Mouse (Mus musculus): ENCODE data around the gene Tcf21. TPM values are rescaled to one million over a fixed set of nuclear protein-coding genes. Genes with fewer than 3 reads are reported as not detected.

Tcf21 gene
- polyA plus RNA-seq (2015; fragmentation: Nextera tagmentation; extraction: Ambion mirVana), result 95.3 and 95.5 TPM in 2 replicates

GRCm38 (mm10) chr10:22819871-22820590 lies at the start of gene Tcf21:
Gene Tcf21 (minus strand): TSS chr10:22820174.
- peak; percentile 45 for DNase-seq (ENCODE audit: low spot score)
- peak within 1 kb of the TSS; percentile 94 for H3K27ac ChIP-seq (replicated peaks)
- TF ChIP-seq CTCF (IDR thresholded peaks at IDR 0.05; ENCODE audit: low read depth), result no peak; the same call in 1 of the 2 replicates
- no peak for TF ChIP-seq EP300 (optimal IDR thresholded peaks at IDR 0.05)

GRCm38 (mm10) chr10:22868386-22868918 lies 48.5 kb upstream of the Tcf21 start:
- H3K9ac ChIP-seq (ENCODE audit: low read length), result no peak overlapping the region
- H3K4me3 ChIP-seq (ENCODE audit: low read depth, low read length), result no peak overlapping the region
- WGBS, result 26% methylated on average over 8 of the region's 8 CpGs
- peak overlapping the region; percentile 30 for H3K27ac ChIP-seq (replicated peaks)
- H3K36me3 ChIP-seq (ENCODE audit: control insufficient read depth, insufficient read depth, low read length), result no peaks in the 10 kb centered on the region
- no peaks in the 10 kb centered on the region for H3K4me1 ChIP-seq (replicated peaks; ENCODE audit: control insufficient read depth, insufficient read depth)
- H3K4me2 ChIP-seq (replicated peaks; ENCODE audit: low read depth), result no peak overlapping the region
- no peaks in the 10 kb centered on the region for H3K9me3 ChIP-seq (ENCODE audit: control insufficient read depth, low read length)
- no peaks in the 10 kb centered on the region for H3K27me3 ChIP-seq (ENCODE audit: control insufficient read depth, insufficient read depth, low read length)
- DNase-seq (ENCODE audit: low spot score), result no peak
- no peak for TF ChIP-seq CTCF (IDR thresholded peaks at IDR 0.05; ENCODE audit: low read depth)
- no peak for TF ChIP-seq EP300 (optimal IDR thresholded peaks at IDR 0.05)
- no peak for ATAC-seq (ENCODE audit: low FRiP score, low TSS enrichment)

More at GRCm38 (mm10) chr10:22819871-22820590, at the start of gene Tcf21:
- Histone ChIP-seq H3K9ac (ENCODE audit: low read length) (peak within 1 kb of the TSS; percentile 86), H3K4me2 (replicated peaks; ENCODE audit: low read depth) (peak within 1 kb of the TSS; percentile 50), H3K4me3 (ENCODE audit: low read depth, low read length) (peak within 1 kb of the TSS; percentile 61), H3K9me3 (ENCODE audit: control insufficient read depth, low read length) (no peaks in the 10 kb centered on the region), H3K27me3 (ENCODE audit: control insufficient read depth, insufficient read depth, low read length) (0 out of 2 replicates have a peak, but pooled peaks cover 4% of the 10 kb centered on the region), H3K36me3 (ENCODE audit: control insufficient read depth, insufficient read depth, low read length) (no peaks in the 10 kb centered on the region), H3K4me1 (replicated peaks; ENCODE audit: control insufficient read depth, insufficient read depth) (no peaks in the 10 kb centered on the region)
- peak; percentile 82 for ATAC-seq (ENCODE audit: low FRiP score, low TSS enrichment)
- 12% methylated on average over 20 of the region's 20 CpGs for WGBS

GRCm38 (mm10) chr10:22867210-22867609 lies 47.2 kb upstream of the Tcf21 start:
- no peak overlapping the region for H3K4me3 ChIP-seq (ENCODE audit: low read depth, low read length)
- H3K9me3 ChIP-seq (ENCODE audit: control insufficient read depth, low read length), result no peaks in the 10 kb centered on the region
- no peak overlapping the region for H3K4me2 ChIP-seq (replicated peaks; ENCODE audit: low read depth)
- no peak for DNase-seq (ENCODE audit: low spot score)
- no peak for ATAC-seq (ENCODE audit: low FRiP score, low TSS enrichment)
- TF ChIP-seq EP300 (optimal IDR thresholded peaks at IDR 0.05) (no peak), CTCF (IDR thresholded peaks at IDR 0.05; ENCODE audit: low read depth) (no peak)
- no peaks in the 10 kb centered on the region for H3K36me3 ChIP-seq (ENCODE audit: control insufficient read depth, insufficient read depth, low read length)
- no peaks in the 10 kb centered on the region for H3K27me3 ChIP-seq (ENCODE audit: control insufficient read depth, insufficient read depth, low read length)
- H3K4me1 ChIP-seq (replicated peaks; ENCODE audit: control insufficient read depth, insufficient read depth), result no peaks in the 10 kb centered on the region
- H3K27ac ChIP-seq (replicated peaks), result no peak overlapping the region
- WGBS, result 80% methylated on average over 2 of the region's 2 CpGs
- no peak overlapping the region for H3K9ac ChIP-seq (ENCODE audit: low read length)

GRCm38 (mm10) chr10:22858111-22858510 lies 38.1 kb upstream of the Tcf21 start:
- no peak for ATAC-seq (ENCODE audit: low FRiP score, low TSS enrichment)
- DNase-seq (ENCODE audit: low spot score), result peak; percentile 34

GRCm38 (mm10) chr10:22854330-22854729 lies 34.4 kb upstream of the Tcf21 start:
- Histone ChIP-seq H3K4me2 (replicated peaks; ENCODE audit: low read depth) (no peak overlapping the region), H3K36me3 (ENCODE audit: control insufficient read depth, insufficient read depth, low read length) (no peaks in the 10 kb centered on the region), H3K27ac (replicated peaks) (no peak overlapping the region), H3K9ac (ENCODE audit: low read length) (no peak overlapping the region), H3K4me1 (replicated peaks; ENCODE audit: control insufficient read depth, insufficient read depth) (no peaks in the 10 kb centered on the region), H3K9me3 (ENCODE audit: control insufficient read depth, low read length) (no peaks in the 10 kb centered on the region), H3K4me3 (ENCODE audit: low read depth, low read length) (no peak overlapping the region), H3K27me3 (ENCODE audit: control insufficient read depth, insufficient read depth, low read length) (no peaks in the 10 kb centered on the region)
- no peak for TF ChIP-seq CTCF (IDR thresholded peaks at IDR 0.05; ENCODE audit: low read depth)
- no peak for TF ChIP-seq EP300 (optimal IDR thresholded peaks at IDR 0.05)
- DNase-seq (ENCODE audit: low spot score), result no peak
- WGBS, result 63% methylated on average over 7 of the region's 7 CpGs
- no peak for ATAC-seq (ENCODE audit: low FRiP score, low TSS enrichment)

More at GRCm38 (mm10) chr10:22858111-22858510, 38.1 kb upstream of the Tcf21 start:
- Histone ChIP-seq H3K4me3 (ENCODE audit: low read depth, low read length) (no peak overlapping the region), H3K9ac (ENCODE audit: low read length) (no peak overlapping the region), H3K4me1 (replicated peaks; ENCODE audit: control insufficient read depth, insufficient read depth) (no peaks in the 10 kb centered on the region), H3K36me3 (ENCODE audit: control insufficient read depth, insufficient read depth, low read length) (no peaks in the 10 kb centered on the region), H3K27ac (replicated peaks) (no peak overlapping the region), H3K4me2 (replicated peaks; ENCODE audit: low read depth) (no peak overlapping the region), H3K27me3 (ENCODE audit: control insufficient read depth, insufficient read depth, low read length) (no peaks in the 10 kb centered on the region), H3K9me3 (ENCODE audit: control insufficient read depth, low read length) (no peaks in the 10 kb centered on the region)
- peak; percentile 60 for TF ChIP-seq CTCF (IDR thresholded peaks at IDR 0.05; ENCODE audit: low read depth)
- TF ChIP-seq EP300 (optimal IDR thresholded peaks at IDR 0.05), result no peak
- 40% methylated on average over 9 of the region's 9 CpGs for WGBS

- Histone ChIP-seq H3K4me3 (ENCODE audit: low read depth, low read length) (no peak overlapping the region), H3K4me2 (replicated peaks; ENCODE audit: low read depth) (no peak overlapping the region), H3K36me3 (ENCODE audit: control insufficient read depth, insufficient read depth, low read length) (no peaks in the 10 kb centered on the region), H3K9ac (ENCODE audit: low read length) (no peak overlapping the region), H3K27me3 (ENCODE audit: control insufficient read depth, insufficient read depth, low read length) (no peaks in the 10 kb centered on the region), H3K4me1 (replicated peaks; ENCODE audit: control insufficient read depth, insufficient read depth) (no peaks in the 10 kb centered on the region), H3K27ac (replicated peaks) (no peak overlapping the region), H3K9me3 (ENCODE audit: control insufficient read depth, low read length) (no peaks in the 10 kb centered on the region)
- 19% methylated on average over 3 of the region's 3 CpGs for WGBS
- DNase-seq (ENCODE audit: low spot score) (no peak), ATAC-seq (ENCODE audit: low FRiP score, low TSS enrichment) (no peak)
- TF ChIP-seq CTCF (IDR thresholded peaks at IDR 0.05; ENCODE audit: low read depth) (no peak), EP300 (optimal IDR thresholded peaks at IDR 0.05) (no peak)
Observed at GRCm38 (mm10) chr10:22845351-22845750, 25.4 kb upstream of the Tcf21 start.
